Mouse (Mus musculus): ENCODE data around the gene Pdxp. TPM values are rescaled to one million over a fixed set of nuclear protein-coding genes. Genes with fewer than 3 reads are reported as not detected.

Pdxp gene
- total RNA-seq, 2 experiments from 2014 or later: 1.3 to 1.9 TPM

DNA sequence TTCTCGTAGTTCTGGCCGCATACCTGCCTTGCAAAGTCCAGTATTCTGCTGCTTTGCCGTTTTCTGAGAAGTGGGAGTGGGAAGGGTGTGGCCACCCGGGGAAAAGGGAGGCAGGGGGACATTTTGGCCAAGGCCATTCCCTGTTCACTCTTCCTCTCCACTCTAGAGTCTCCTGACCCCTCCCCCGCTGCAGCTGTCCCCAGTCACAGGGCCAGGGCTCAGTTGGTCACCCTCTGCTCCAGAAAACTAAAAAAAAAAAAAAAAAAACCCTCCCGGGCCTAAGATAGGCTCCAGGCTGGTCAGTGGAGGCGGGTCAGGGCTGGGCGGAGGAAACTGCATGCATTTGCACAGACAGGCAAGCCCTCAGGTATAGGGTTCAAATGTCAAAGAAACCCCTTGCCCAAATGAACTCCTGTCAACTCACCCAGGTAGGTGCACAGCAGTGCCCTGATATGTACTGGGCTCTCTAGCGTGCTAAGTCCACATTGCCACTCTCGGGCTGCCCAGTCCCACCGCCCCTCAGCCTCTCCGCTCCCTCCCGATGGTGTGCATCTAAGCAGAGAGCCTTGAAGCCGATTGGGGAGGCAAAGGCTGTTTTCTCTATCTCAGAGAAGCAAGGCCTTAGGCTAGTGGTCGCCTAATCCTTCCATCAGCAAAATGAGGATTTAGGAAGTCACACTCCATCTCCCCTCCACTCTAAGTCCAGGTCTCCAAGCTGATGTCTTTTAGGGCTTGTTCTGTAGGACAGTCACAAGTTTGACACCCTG, 13.5 kb downstream of the Pdxp start:
- DNase-seq (ENCODE audit: low spot score): peak; percentile 62

DNA sequence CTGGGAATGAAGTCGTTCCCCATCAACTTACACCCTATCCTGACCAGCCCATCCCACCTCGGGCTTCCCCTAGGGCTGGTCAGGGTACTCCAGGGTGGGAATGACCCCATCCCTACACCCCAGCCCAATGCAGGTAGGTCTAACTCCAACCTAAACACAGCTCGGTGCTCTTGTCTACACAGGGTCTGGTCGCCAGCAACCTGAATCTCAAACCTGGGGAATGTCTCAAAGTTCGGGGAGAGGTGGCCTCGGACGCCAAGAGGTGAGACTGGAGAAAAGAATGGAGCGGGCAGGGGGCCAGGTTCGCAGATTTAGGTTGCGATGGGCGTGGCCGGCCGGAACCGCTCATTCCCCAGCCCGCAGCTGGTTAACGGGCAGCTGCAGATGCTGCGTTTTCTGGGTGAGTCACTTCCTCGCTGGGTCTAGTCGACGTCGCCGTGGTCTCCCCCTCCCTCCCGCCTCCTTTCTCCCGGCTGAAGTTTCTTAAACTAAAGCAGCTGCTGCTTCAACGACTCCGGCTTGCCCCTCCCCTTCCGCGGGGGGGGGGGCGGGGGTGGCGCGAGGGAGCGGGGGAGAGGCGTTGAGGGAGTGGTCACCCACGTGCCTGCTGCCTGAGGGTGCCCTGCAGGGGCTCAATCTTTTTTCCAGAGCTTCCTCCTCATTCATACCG, 14.2 kb downstream of the Pdxp start:
- DNase-seq (ENCODE audit: low spot score): peak; percentile 69

DNA sequence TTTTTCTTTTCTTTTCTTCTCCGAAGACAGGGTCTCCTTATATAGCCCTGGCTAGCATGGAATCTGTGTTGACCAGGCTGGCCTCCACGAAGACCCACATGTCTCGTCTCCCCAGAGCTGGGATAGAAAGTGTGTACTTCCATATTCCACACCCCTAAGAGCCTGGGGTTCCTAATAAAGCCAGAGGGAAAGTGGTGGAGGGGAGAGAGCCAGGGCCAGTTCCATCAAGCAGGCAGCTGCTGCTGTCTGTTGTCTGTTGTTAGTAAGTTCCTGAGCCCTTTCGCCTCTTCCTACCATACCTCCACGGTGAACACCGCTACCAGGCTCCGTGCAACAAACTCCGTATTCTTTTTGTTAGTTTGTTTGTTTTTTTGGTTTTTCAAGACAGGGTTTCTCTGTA, 14.8 kb downstream of the Pdxp start:
- DNase-seq (ENCODE audit: low spot score): no peak

DNA sequence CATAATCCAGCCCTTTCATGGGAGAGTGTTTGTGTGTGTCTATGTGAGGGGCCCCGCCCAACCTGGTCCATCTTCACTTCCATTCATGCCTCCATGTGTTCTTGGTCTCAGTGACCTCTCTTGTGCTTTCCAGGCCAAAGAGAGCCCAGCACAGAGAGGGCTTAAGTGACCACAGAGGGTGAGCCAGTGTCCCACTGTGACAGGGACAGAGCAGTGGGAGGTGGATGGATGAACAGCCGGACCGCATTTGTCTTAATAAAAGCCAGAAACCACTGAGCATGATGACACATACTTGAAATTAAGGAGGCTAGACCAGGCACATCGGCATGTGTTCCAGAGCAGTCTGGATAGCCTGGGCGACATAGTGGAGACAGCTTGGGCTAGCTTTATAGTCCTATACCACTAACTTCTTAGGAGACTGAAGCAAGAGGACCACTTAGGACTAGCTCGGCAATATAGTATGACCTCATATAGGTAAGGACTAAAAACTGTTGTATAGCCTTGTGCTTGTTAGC, 16.5 kb downstream of the Pdxp start:
- no peak for DNase-seq (ENCODE audit: low spot score)

DNA sequence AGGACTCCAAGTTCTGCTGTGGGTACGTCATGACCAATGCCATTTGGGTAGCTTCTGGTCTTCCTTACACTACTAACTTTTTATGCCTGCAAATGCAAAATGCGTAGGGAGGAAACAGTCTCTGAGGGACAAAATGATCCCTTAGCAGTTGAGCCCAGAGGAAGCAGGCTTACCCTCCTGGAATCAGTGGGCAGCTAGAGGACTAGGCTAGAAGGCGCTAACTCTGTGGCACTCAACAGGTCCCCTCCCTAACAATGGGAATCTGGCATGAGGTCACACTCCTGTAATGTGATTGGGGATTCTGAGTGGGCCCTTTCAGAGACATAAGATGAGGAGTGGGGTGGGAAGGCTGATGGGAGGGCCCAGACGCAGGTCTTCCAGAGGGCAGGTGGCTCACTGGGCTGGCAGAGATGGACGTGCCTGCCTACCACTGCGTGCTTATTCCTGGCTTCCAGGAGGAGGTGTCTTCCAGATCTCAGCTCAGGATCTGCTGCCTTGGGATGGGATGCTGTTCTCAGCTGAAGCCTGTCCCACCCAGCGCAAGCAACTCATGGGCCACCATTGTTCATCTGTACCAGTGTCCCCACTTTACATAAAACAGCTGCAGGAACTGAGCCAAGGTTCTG, 17.2 kb downstream of the Pdxp start:
- DNase-seq (ENCODE audit: low spot score): no peak

DNA sequence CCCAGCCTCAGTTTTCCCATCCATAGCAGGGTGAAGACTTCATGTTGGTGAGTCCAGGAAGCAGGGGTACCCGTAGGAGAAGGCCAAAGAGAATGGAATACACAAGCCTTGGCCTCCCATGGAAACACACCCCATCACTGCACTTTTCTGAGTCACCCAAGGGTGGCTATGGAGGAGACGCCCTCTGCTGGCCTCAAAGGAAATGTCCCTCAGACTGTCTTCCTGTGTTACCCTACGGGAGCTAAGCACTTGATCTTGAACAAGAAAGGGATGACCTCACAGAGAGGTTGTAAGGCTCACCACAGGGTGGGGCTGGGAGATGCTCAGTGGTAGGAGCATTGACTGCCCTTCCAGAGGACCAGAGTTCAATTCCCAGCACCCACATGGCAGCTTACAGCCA, 17.9 kb downstream of the Pdxp start:
- peak; percentile 64 for DNase-seq (ENCODE audit: low spot score)

DNA sequence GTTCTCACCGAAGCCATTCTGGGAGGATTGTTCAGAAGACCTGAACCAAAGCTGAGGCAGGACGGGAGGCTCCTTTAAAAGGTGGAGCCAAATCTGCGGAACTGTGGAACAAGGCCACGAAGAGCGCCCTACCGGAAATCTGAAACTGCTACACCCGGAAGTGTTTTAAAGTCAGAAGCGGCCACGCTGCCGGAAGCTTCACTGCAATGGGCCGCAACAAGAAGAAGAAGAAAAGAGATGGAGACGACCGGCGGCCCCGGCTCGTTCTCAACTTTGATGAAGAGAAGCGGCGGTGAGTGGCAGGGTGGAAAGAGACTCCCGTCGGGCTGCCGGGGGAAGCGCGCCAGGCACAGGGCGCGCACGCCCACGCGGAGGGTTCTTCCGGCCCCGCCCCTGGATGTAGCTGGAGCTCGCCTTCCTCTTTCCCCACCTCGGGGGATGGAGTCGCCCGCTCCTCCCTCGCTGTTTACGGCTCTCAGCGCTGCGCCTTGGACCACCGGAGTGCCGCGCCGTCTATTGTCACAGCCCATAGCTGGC, 21.1 kb downstream of the Pdxp start, which contains the start of gene Nol12:
Gene Nol12 (plus strand): TSS at position 150 of the 537 bp plus-strand sequence.
- DNase-seq (ENCODE audit: low spot score): peak; percentile 89

DNA sequence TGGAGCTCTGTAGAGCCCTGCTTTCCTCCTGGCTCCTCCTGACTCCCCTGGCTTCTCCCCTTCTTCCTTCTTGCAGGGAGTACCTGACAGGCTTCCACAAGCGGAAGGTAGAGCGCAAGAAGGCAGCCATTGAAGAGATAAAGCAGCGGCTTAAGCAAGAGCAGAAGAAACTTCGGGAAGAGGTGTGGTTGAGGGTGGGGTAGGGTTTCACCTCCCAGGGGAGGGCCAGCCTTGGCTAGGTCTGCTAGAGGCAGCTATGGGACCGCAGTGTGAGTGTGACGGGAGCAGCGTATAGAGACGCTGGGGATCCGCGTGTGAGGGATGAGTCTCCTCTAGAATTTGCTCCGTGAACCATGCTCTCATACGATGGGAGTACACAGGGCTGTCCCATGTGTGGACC, 22.7 kb downstream of the Pdxp start:
- DNase-seq (ENCODE audit: low spot score): no peak

DNA sequence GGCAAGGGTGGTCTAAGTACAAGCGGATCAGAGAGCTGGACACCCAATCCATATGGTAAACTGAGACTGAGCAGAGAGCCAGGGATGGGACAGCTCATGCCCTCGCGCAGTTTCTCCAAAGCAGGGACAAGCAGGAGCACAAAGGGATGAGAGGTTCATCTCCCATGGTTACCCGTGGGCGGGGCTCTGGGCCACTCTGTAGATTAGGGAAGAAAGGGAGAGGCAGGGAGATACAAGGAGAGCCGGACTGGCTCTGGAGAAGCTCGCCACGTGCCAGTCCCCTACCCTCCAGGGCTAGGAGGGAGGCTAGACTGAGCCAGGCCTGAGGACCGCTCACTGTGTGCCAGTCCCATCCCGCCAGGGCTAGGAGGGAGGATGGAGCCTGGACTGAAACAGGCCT, 23.6 kb downstream of the Pdxp start:
- DNase-seq (ENCODE audit: low spot score): no peak

DNA sequence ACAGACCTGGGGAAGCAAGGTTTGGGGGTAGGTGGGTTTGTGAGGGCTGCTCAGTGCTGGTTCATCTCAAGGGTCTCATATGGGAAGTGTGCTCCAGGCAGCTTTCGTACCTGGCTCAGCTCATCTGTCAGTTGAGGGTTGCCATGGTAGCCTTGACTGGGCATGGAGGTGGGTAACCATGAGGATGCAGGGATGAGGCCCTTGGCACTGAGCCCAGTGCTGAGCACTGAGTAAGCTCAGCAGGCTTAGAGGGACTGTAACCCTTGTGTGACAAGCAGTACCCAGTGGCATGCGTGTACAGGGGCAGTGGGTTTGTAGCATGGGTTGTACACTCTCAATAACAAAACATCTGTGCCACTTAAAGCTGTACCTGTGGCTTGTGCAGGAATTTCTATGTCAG, 24.2 kb downstream of the Pdxp start:
- DNase-seq (ENCODE audit: low spot score): no peak

DNA sequence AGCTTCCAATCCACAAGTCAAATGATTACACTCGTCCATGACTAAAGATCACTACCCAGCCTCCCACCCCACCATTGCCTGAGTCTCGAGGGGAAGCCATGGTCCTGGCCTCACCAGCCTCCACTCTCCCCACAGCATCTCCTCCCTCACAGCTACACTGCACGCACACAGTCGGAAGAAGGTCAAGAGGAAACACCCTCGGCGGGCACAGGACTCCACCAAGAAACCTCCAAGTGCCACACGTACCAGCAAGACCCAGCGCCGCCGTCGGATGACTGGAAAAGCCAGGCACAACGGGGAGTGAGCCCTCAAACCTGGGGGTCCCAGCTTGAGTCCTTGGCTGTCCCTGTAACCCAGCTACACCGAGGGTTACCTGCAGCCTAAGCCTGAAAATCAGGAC, 26.6 kb downstream of the Pdxp start:
- no peak for DNase-seq (ENCODE audit: low spot score)

DNA sequence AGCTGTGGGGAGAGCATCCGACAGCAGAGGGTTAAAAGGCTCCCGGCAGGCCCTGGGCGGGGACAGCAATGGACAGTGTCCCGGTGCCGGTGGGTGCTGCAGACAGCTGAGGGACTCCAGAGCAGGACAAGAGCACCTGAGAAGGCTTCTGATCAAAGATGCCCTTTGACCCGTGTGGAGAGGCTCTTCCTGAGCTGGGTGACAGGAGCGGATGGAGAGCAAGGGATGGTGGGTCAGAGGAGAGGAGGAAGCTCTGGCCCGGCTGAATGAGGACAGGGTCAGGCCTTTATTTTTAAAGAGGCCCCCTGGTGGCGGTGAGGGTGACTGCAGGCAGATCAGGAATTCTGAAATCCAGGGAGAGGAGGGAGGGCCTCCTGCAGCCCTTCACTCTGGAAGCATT, 28.9 kb downstream of the Pdxp start:
- DNase-seq (ENCODE audit: low spot score): peak; percentile 88

DNA sequence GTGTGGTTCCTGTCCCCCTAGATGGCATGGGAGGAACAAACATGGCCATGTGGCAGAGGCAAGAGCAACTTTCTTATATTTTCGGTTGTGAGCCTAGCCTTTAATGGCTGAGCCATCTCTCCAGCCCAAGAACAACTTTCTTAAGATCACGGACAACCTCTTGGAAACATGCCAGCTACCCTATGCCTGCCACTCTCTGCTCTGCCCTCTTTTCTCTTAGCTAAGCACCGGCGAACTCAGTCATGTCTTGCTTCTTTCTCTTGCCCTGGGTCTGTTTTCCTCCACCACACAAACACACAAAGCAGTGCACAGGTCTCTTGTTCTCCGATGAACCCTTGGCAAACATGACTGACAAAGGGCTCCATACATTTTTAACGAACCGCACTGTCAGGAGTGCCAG, 32.5 kb downstream of the Pdxp start:
- no peak for DNase-seq (ENCODE audit: low spot score)

DNA sequence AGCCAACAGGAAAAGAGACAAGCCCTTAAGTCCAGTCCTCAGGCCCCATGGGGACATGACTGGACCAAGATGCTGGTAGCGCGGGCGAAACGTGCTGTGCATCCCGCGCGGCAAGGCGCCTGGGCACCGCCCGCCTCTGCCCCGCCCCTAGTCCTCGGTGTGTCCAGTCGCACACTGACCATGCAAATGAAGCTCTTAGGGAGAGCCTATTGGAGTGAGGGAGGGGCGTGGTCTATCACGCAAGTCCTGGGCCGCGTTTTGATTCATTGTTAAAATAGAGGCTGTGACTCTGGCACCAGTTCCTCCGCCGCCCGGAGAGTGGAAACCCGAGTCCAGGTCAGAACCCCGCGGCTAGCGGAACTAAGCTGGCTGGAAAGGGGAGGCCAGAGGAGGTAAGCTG, 33.9 kb downstream of the Pdxp start, which contains the start of gene Triobp:
Gene Triobp (plus strand): TSS at position 68 of the 400 bp plus-strand sequence.
- DNase-seq (ENCODE audit: low spot score): peak; percentile 88

DNA sequence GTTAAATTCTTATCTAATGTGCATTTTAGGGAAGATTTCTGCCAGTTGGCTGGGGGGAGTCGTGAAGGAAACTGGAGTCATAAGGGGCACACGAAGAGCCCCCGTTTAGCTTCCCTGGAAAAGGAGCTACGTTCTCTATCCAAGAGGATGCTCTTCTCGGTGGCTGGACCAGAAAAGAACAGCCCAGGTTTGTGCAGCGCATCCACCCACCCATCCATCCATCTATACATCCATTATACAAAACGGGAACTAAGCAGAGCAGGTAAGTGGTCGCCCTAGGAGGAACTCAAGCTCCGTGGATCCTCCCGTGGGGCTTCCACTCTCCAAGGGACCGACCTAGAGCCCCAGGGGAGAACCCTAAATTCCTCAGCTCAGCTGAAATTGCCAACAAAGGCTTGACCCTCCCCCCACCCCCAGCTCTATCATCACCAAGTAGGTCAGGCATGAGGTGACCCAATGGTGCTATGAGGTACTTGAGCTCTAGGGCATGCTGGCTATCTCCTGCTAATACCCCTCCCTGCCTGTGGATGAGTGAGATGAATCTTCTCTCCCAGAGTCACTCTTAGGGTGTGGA, 34.5 kb downstream of the Pdxp start:
- no peak for DNase-seq (ENCODE audit: low spot score)

DNA sequence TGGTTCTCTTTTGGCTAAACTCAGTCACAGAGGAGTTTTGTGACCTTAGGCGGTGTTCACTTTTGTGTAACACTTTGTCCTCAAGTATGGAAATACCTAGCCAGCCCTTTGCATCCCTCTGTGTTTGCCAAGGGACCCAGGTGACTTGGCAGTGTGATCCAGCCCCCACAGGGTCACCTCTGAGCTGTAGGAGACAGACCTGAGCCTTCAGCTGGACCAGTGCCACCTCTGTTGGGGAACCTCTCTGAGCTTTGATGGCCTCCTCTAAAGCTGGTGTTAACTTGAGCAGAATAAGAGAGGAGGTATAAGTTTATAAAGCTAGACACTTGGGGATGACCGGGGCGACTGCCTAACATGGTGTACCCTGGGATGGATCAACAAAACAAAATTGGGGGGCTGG, 35.2 kb downstream of the Pdxp start:
- DNase-seq (ENCODE audit: low spot score): no peak

DNA sequence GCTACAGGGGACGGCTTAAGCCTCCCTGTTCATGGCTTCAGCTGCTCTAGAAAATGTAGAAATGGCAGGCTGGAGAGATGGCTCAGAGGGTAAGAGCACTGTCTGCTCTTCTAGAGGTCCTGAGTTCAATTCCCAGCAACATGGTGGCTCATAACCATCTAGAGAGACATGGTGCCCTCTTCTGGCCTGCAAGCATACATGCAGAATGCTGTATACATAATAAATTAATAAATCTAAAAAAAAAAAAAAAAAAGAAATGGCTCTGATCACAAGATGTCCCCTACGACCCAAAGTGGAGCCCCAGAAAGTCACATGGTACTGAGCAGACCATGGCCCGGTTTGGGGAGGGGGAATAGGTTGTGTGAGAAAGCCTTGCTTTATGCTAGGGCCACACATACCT, 41.9 kb downstream of the Pdxp start:
- DNase-seq (ENCODE audit: low spot score): no peak

DNA sequence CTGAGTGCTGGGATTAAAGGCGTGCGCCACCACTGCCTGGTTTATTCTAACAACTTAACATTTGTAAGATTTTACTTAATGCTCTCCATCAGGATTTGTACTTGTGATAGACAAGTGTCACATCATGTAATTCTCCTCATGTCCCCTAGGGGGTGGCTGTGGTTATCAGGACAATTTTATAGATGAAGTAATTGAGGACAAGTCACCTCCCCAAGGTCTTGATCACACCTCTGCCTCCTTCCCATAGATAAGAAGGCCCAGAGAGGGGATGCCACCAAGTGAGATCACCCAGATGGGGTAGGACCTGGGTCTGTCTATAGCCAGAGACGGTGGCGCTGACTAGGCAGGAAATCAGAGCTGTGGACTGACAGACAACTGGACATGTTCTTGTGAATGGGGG, 42.6 kb downstream of the Pdxp start:
- no peak for DNase-seq (ENCODE audit: low spot score)

DNA sequence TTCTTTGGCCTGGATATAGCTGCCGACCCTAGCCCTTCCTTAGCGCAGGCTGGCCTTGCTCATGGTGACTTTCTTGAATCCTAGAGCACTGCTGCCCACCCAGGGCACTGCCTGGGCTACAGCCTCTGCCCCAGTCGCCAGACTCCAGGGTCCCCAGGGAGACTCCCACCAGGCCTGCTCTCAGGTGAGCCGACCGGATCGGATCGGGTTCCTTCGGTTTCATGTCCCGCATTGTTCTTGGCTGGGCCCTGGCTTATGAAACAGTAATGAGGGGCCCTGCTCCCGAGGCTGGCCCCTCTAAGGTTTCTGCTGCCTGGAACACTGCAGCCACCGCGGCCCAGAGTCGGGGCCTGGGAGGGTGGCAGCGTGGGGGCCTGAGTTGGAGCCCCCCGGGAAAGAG, 43.3 kb downstream of the Pdxp start:
- no peak for DNase-seq (ENCODE audit: low spot score)

DNA sequence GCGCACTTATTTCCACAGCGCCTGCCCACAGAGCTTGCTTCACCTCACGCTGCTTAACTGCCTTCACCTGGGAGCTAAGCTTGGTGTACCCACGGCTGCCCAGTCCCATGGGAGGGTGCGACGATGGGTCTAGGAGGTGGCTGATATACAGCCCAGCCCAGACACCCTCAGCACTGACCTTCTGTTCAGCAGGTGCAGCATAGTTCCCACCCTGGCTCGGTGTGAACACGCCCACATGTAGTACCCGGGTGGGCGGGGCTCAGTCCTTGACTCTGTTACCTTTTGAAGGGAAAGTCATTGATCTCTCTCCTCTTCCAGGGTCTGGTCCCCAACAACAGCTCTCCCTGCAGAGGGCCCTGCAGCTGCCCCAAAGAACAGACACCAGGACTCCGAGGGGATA, 45.8 kb downstream of the Pdxp start:
- DNase-seq (ENCODE audit: low spot score): no peak

DNA sequence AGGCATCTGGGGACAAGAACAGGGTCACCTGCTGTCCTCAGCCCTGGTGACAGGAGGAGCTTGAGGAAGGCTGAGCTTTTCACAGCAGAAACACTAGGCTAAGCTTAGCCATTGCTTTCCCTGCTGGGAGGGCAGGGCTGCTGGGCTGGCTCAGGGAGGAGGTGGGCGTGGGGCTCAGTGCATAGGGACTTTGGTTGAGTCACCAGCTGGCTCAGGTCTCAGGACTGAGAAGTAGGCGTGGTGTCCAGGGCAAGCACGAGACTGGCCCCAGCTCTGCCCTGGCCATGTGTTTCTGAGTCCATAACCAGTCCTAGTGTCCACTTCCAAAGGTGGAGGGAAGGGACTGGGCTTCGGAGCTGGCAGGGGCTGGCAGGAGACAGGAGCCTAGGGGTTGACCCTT, 46.4 kb downstream of the Pdxp start:
- peak; percentile 83 for DNase-seq (ENCODE audit: low spot score)

DNA sequence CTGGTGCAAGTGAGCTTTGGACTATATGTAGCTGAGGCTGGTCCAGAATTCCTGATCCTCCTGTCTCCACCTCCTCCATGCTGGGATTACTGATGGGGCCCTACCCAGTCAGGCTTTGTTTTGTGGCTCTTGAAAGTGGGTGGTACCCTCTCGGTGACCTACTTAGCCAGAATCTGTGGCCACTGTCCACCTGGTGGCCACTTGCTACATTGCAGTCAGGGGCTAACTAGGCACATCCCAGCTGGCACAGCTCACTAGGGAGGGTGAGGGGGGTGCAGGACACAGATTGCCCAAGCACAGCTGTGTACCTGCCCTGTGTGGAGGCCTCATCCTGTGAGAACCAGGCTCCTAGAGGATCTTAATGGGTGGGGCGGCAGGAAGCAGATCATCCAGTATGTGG, 49.2 kb downstream of the Pdxp start:
- peak; percentile 68 for DNase-seq (ENCODE audit: low spot score)

Data from gastrocnemius, adult 18-20 months (tissue).